ENCODE assay signal across 17 mouse cellular contexts in the genomic region with DNA sequence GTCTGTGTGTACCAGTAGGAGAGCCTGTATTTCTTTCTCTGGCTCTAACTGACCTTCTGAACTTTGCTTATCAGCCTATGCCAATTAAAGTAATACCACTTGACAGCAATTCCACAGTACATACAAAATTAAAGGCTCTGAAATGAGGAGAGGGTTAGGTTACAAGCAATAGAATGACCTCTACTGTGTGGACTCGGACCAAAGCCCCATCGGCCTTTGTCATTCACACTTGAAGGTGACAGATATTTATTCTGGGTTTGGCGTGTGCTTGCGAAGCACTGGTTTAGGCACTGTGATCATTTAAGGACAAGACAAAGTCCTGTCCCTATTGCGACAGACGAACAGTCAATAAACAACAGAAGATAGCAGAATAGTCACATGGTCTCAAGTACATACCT. TPM values are rescaled to one million over a fixed set of nuclear protein-coding genes. Genes with fewer than 3 reads are reported as not detected.
DNase-seq lines count a peak whose midpoint lies in the region; ATAC-seq lines count a peak whose summit lies in the region.
"Had no signal": no experiment of that assay in that cellular context is flagged by ENCODE, and none has a peak within 500 bp of the region (broad histone marks: within the 10 kb centered on the region; RNA-seq: fewer than 3 reads in every experiment).

No protein-coding gene starts in this region.

- H3K27me3 ChIP-seq in heart, embryonic 15.5 days = no peaks in the 10 kb centered on the region
- H3K27me3 ChIP-seq in liver, embryonic 11.5 days (replicated peaks; ENCODE audit: control insufficient read depth, insufficient read depth, low read length) = no peaks in the 10 kb centered on the region
- no peaks in the 10 kb centered on the region for H3K27me3 ChIP-seq in forebrain, embryonic 15.5 days
- H3K27me3 ChIP-seq: embryonic facial prominence, embryonic 13.5 days; midbrain, embryonic 15.5 days had no signal

- peaks cover 6% of the 10 kb centered on the region; the same call in 1 of the 2 replicates for H3K4me1 ChIP-seq in heart, embryonic 15.5 days (replicated peaks)
- no peaks in the 10 kb centered on the region for H3K4me1 ChIP-seq in liver, embryonic 11.5 days (replicated peaks; ENCODE audit: control insufficient read depth, insufficient read depth, low read length)
- no peaks in the 10 kb centered on the region for H3K4me1 ChIP-seq in forebrain, embryonic 15.5 days
- H3K4me1 ChIP-seq: embryonic facial prominence, embryonic 13.5 days; forebrain, embryonic 10.5 days; hindbrain, embryonic 10.5 days; limb, embryonic 10.5 days; midbrain, embryonic 15.5 days had no signal

- WGBS in heart, embryonic 15.5 days = 40% methylated on average over 6 of the region's 6 CpGs
- WGBS in liver, embryonic 11.5 days = 64% methylated on average over 6 of the region's 6 CpGs
- 73% methylated on average over 6 of the region's 6 CpGs for WGBS in forebrain, embryonic 15.5 days

- peak overlapping the region; percentile 39 for H3K4me2 ChIP-seq in heart, embryonic 15.5 days
- H3K4me2 ChIP-seq in liver, embryonic 11.5 days = no peak overlapping the region
- H3K4me2 ChIP-seq in forebrain, embryonic 15.5 days (replicated peaks) = no peak overlapping the region
- H3K4me2 ChIP-seq: embryonic facial prominence, embryonic 13.5 days; midbrain, embryonic 15.5 days had no signal

- no peaks in the 10 kb centered on the region for H3K36me3 ChIP-seq in heart, embryonic 15.5 days
- H3K36me3 ChIP-seq in liver, embryonic 11.5 days (ENCODE audit: control insufficient read depth, insufficient read depth, low read length) = no peaks in the 10 kb centered on the region
- H3K36me3 ChIP-seq in forebrain, embryonic 15.5 days = no peaks in the 10 kb centered on the region
- H3K36me3 ChIP-seq: embryonic facial prominence, embryonic 13.5 days; forebrain, embryonic 10.5 days; G1E; hindbrain, embryonic 10.5 days; limb, embryonic 10.5 days; midbrain, embryonic 15.5 days had no signal

- no peak overlapping the region for H3K4me3 ChIP-seq in heart, embryonic 15.5 days
- H3K4me3 ChIP-seq in liver, embryonic 11.5 days (ENCODE audit: low read depth, low read length) = no peak overlapping the region
- H3K4me3 ChIP-seq in forebrain, embryonic 15.5 days = no peak overlapping the region
- H3K4me3 ChIP-seq: embryonic facial prominence, embryonic 13.5 days; forebrain, embryonic 10.5 days; hindbrain, embryonic 10.5 days; limb, embryonic 10.5 days; midbrain, embryonic 15.5 days had no signal

- DNase-seq in retina, postnatal 1 day = peak; percentile 16
- DNase-seq in retina, embryonic 14.5 days (ENCODE audit: low spot score) = no peak
- DNase-seq in liver, embryonic 11.5 days (ENCODE audit: low spot score) = no peak
- no peak for DNase-seq in layer of hippocampus, postnatal 36 days
- DNase-seq in embryo, embryonic 10 days (ENCODE audit: low spot score) = no peak
- DNase-seq: adrenal gland, adult 8-10 months had no signal

- no peak overlapping the region for H3K9ac ChIP-seq in heart, embryonic 15.5 days
- H3K9ac ChIP-seq in liver, embryonic 11.5 days (ENCODE audit: low read depth, low read length) = no peak overlapping the region
- H3K9ac ChIP-seq in forebrain, embryonic 15.5 days (replicated peaks) = no peak overlapping the region
- H3K9ac ChIP-seq: embryonic facial prominence, embryonic 13.5 days; midbrain, embryonic 15.5 days had no signal

- no peaks in the 10 kb centered on the region for H3K9me3 ChIP-seq in heart, embryonic 15.5 days (replicated peaks)
- no peaks in the 10 kb centered on the region for H3K9me3 ChIP-seq in liver, embryonic 11.5 days (ENCODE audit: control insufficient read depth, low read length)
- H3K9me3 ChIP-seq in forebrain, embryonic 15.5 days = no peaks in the 10 kb centered on the region
- H3K9me3 ChIP-seq: embryonic facial prominence, embryonic 13.5 days; forebrain, embryonic 10.5 days; G1E; hindbrain, embryonic 10.5 days; limb, embryonic 10.5 days; midbrain, embryonic 15.5 days had no signal

- peak; percentile 53 for ATAC-seq in heart, embryonic 15.5 days (replicated peaks; ENCODE audit: insufficient number of reproducible peaks, insufficient read depth, low FRiP score, low read depth)
- peak; percentile 41; the same call in 1 of the 2 replicates for ATAC-seq in liver, embryonic 11.5 days (replicated peaks; ENCODE audit: low FRiP score)
- ATAC-seq in forebrain, embryonic 15.5 days (replicated peaks) = no peak

- H3K27ac ChIP-seq in heart, embryonic 15.5 days = peak overlapping the region; percentile 75
- no peak overlapping the region for H3K27ac ChIP-seq in liver, embryonic 11.5 days (ENCODE audit: low read depth, low read length)
- H3K27ac ChIP-seq in forebrain, embryonic 15.5 days (replicated peaks) = no peak overlapping the region
- H3K27ac ChIP-seq: embryonic facial prominence, embryonic 13.5 days; forebrain, embryonic 10.5 days; hindbrain, embryonic 10.5 days; limb, embryonic 10.5 days; midbrain, embryonic 15.5 days had no signal

RNA-seq across cellular contexts. Expression of a gene that starts 3.7 kb away (rescaled TPM):
- not detected in 2 replicates for polyA plus RNA-seq in heart, embryonic 15.5 days (2015; fragmentation: Nextera tagmentation; extraction: Ambion mirVana)
- 2.2 and 2.4 TPM in 2 replicates for polyA plus RNA-seq in liver, embryonic 11.5 days (2014; fragmentation: Nextera tagmentation; extraction: Ambion mirVana)
- polyA plus RNA-seq in forebrain, embryonic 15.5 days (2015; fragmentation: Nextera tagmentation; extraction: Ambion mirVana) = not detected in 2 replicates
- total RNA-seq in layer of hippocampus, postnatal 36 days (2021) = not detected
- total RNA-seq: adrenal gland, adult 8-10 months; common myeloid progenitor, adult 5-6 weeks; megakaryocyte progenitor cell, adult 5-6 weeks had no signal
- polyA plus RNA-seq: embryonic facial prominence, embryonic 13.5 days; forebrain, embryonic 10.5 days; G1E; hindbrain, embryonic 10.5 days; limb, embryonic 10.5 days; lung, embryonic 16.5 days; midbrain, embryonic 15.5 days had no signal
